Mouse (Mus musculus): ENCODE measurements at regions not wholly inside any gene's neighbourhood (a gene's known extent, or its start where the extent isn't known, plus 50 kb on each side); places are given as distances from the start of the nearest gene placed in this dataset.

- Histone ChIP-seq H3K27me3 (ENCODE audit: control insufficient read depth) (no peaks in the 10 kb centered on the region), H3K4me1 (ENCODE audit: control insufficient read depth) (no peaks in the 10 kb centered on the region), H3K36me3 (ENCODE audit: control insufficient read depth) (no peaks in the 10 kb centered on the region), H3K4me3 (replicated peaks) (no peak overlapping the region), H3K9me3 (ENCODE audit: control insufficient read depth, low read length) (no peaks in the 10 kb centered on the region)
- TF ChIP-seq TAL1 (IDR thresholded peaks at IDR 0.05; ENCODE audit: low read length) (no peak), GATA1 (IDR thresholded peaks at IDR 0.05; ENCODE audit: low read length) (no peak)
These were observed 196.4 kb downstream of the Gadd45g start for GRCm38 (mm10) chr13:52042867-52043266.

GRCm38 (mm10) chr13:52043916-52044315 is 197.4 kb downstream of the Gadd45g start:
- no peak overlapping the region for H3K4me3 ChIP-seq (replicated peaks)
- H3K9me3 ChIP-seq (ENCODE audit: control insufficient read depth, low read length), result no peaks in the 10 kb centered on the region
- TF ChIP-seq TAL1 (IDR thresholded peaks at IDR 0.05; ENCODE audit: low read length) (no peak), GATA1 (IDR thresholded peaks at IDR 0.05; ENCODE audit: low read length) (no peak)
- H3K36me3 ChIP-seq (ENCODE audit: control insufficient read depth), result no peaks in the 10 kb centered on the region
- H3K4me1 ChIP-seq (ENCODE audit: control insufficient read depth), result no peaks in the 10 kb centered on the region
- no peaks in the 10 kb centered on the region for H3K27me3 ChIP-seq (ENCODE audit: control insufficient read depth)

- no peaks in the 10 kb centered on the region for H3K36me3 ChIP-seq (ENCODE audit: control insufficient read depth)
- H3K4me1 ChIP-seq (ENCODE audit: control insufficient read depth), result no peaks in the 10 kb centered on the region
- H3K9me3 ChIP-seq (ENCODE audit: control insufficient read depth, low read length), result peaks cover 4% of the 10 kb centered on the region; the same call in 1 of the 2 replicates
- no peaks in the 10 kb centered on the region for H3K27me3 ChIP-seq (ENCODE audit: control insufficient read depth)
- TF ChIP-seq GATA1 (IDR thresholded peaks at IDR 0.05; ENCODE audit: low read length) (no peak), TAL1 (IDR thresholded peaks at IDR 0.05; ENCODE audit: low read length) (no peak)
- H3K4me3 ChIP-seq (replicated peaks), result no peak overlapping the region
These were observed 198.9 kb downstream of the Gadd45g start for GRCm38 (mm10) chr13:52045349-52045748.

GRCm38 (mm10) chr13:52046020-52046419 is 199.5 kb downstream of the Gadd45g start:
- no peaks in the 10 kb centered on the region for H3K36me3 ChIP-seq (ENCODE audit: control insufficient read depth)
- TF ChIP-seq TAL1 (IDR thresholded peaks at IDR 0.05; ENCODE audit: low read length) (no peak), GATA1 (IDR thresholded peaks at IDR 0.05; ENCODE audit: low read length) (no peak)
- H3K4me3 ChIP-seq (replicated peaks), result no peak overlapping the region
- H3K4me1 ChIP-seq (ENCODE audit: control insufficient read depth), result no peaks in the 10 kb centered on the region
- H3K27me3 ChIP-seq (ENCODE audit: control insufficient read depth), result no peaks in the 10 kb centered on the region
- peaks cover 4% of the 10 kb centered on the region; the same call in 1 of the 2 replicates for H3K9me3 ChIP-seq (ENCODE audit: control insufficient read depth, low read length)

GRCm38 (mm10) chr13:52046700-52047099 is 200.2 kb downstream of the Gadd45g start:
- Histone ChIP-seq H3K27me3 (ENCODE audit: control insufficient read depth) (no peaks in the 10 kb centered on the region), H3K4me1 (ENCODE audit: control insufficient read depth) (no peaks in the 10 kb centered on the region), H3K4me3 (replicated peaks) (no peak overlapping the region), H3K36me3 (ENCODE audit: control insufficient read depth) (no peaks in the 10 kb centered on the region), H3K9me3 (ENCODE audit: control insufficient read depth, low read length) (peaks cover 4% of the 10 kb centered on the region; the same call in 1 of the 2 replicates)
- no peak for TF ChIP-seq TAL1 (IDR thresholded peaks at IDR 0.05; ENCODE audit: low read length)

GRCm38 (mm10) chr13:52047937-52048336 is 201.5 kb downstream of the Gadd45g start:
- Histone ChIP-seq H3K9me3 (ENCODE audit: control insufficient read depth, low read length) (peaks cover 4% of the 10 kb centered on the region; the same call in 1 of the 2 replicates), H3K27me3 (ENCODE audit: control insufficient read depth) (no peaks in the 10 kb centered on the region), H3K36me3 (ENCODE audit: control insufficient read depth) (no peaks in the 10 kb centered on the region), H3K4me1 (ENCODE audit: control insufficient read depth) (no peaks in the 10 kb centered on the region), H3K4me3 (replicated peaks) (no peak overlapping the region)
- no peak for TF ChIP-seq GATA1 (IDR thresholded peaks at IDR 0.05; ENCODE audit: low read length)
- no peak for TF ChIP-seq TAL1 (IDR thresholded peaks at IDR 0.05; ENCODE audit: low read length)

- no peaks in the 10 kb centered on the region for H3K4me1 ChIP-seq (ENCODE audit: control insufficient read depth)
These were observed 202.3 kb downstream of the Gadd45g start for GRCm38 (mm10) chr13:52048777-52049176.

GRCm38 (mm10) chr13:52049249-52049648 is 202.8 kb downstream of the Gadd45g start:
- H3K27me3 ChIP-seq (ENCODE audit: control insufficient read depth), result no peaks in the 10 kb centered on the region
- H3K36me3 ChIP-seq (ENCODE audit: control insufficient read depth), result no peaks in the 10 kb centered on the region
- TF ChIP-seq GATA1 (IDR thresholded peaks at IDR 0.05; ENCODE audit: low read length) (no peak), TAL1 (IDR thresholded peaks at IDR 0.05; ENCODE audit: low read length) (no peak)
- no peaks in the 10 kb centered on the region for H3K4me1 ChIP-seq (ENCODE audit: control insufficient read depth)
- H3K9me3 ChIP-seq (ENCODE audit: control insufficient read depth, low read length), result peaks cover 4% of the 10 kb centered on the region; the same call in 1 of the 2 replicates
- H3K4me3 ChIP-seq (replicated peaks), result no peak overlapping the region

More at GRCm38 (mm10) chr13:52048777-52049176, 202.3 kb downstream of the Gadd45g start:
- H3K36me3 ChIP-seq (ENCODE audit: control insufficient read depth), result no peaks in the 10 kb centered on the region
- no peak overlapping the region for H3K4me3 ChIP-seq (replicated peaks)
- peaks cover 4% of the 10 kb centered on the region; the same call in 1 of the 2 replicates for H3K9me3 ChIP-seq (ENCODE audit: control insufficient read depth, low read length)
- TF ChIP-seq GATA1 (IDR thresholded peaks at IDR 0.05; ENCODE audit: low read length), result no peak
- H3K27me3 ChIP-seq (ENCODE audit: control insufficient read depth), result no peaks in the 10 kb centered on the region

- no peaks in the 10 kb centered on the region for H3K9me3 ChIP-seq (ENCODE audit: control insufficient read depth, low read length)
- H3K4me1 ChIP-seq (ENCODE audit: control insufficient read depth), result no peaks in the 10 kb centered on the region
- H3K36me3 ChIP-seq (ENCODE audit: control insufficient read depth), result no peaks in the 10 kb centered on the region
- no peaks in the 10 kb centered on the region for H3K27me3 ChIP-seq (ENCODE audit: control insufficient read depth)
- TF ChIP-seq GATA1 (IDR thresholded peaks at IDR 0.05; ENCODE audit: low read length), result no peak
- TF ChIP-seq TAL1 (IDR thresholded peaks at IDR 0.05; ENCODE audit: low read length), result no peak
- no peak overlapping the region for H3K4me3 ChIP-seq (replicated peaks)
These were observed 209.3 kb downstream of the Gadd45g start for GRCm38 (mm10) chr13:52055741-52056140.

- Histone ChIP-seq H3K36me3 (ENCODE audit: control insufficient read depth) (no peaks in the 10 kb centered on the region), H3K9me3 (ENCODE audit: control insufficient read depth, low read length) (no peaks in the 10 kb centered on the region), H3K4me1 (ENCODE audit: control insufficient read depth) (peaks cover 6% of the 10 kb centered on the region), H3K4me3 (replicated peaks) (no peak overlapping the region), H3K27me3 (ENCODE audit: control insufficient read depth) (no peaks in the 10 kb centered on the region)
- TF ChIP-seq TAL1 (IDR thresholded peaks at IDR 0.05; ENCODE audit: low read length) (no peak), GATA1 (IDR thresholded peaks at IDR 0.05; ENCODE audit: low read length) (no peak)
These were observed 211.0 kb downstream of the Gadd45g start for GRCm38 (mm10) chr13:52057456-52057855.

All from erythroblast, embryonic 14.5 days (primary cell).